Mouse (Mus musculus): ENCODE results near the gene Ky.

DNA sequence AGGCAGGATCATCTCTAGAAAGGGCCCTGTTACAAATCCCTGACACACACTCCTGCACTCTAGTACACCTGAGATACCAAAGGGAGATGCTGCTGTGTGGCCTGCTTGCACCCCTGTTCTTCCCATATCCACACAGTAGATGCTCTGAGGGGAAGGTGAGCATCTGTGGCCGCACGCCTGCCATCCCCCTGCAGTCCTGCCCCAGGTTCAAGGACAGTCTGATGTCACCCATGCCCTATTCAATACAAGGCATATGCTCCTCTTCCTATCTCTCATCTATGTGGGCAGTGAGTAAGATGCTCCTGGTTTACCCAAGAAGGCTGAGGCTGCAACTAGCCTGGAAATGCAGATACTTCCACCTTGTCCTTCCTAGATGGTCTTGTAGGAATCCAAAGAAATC, 11.6 kb upstream of the Ky start:
- TF ChIP-seq CTCF (IDR thresholded peaks at IDR 0.05; ENCODE audit: extremely low read depth, insufficient read length, insufficient replicate concordance, low read depth, low read length) (no peak), POLR2A (IDR thresholded peaks at IDR 0.05; ENCODE audit: low read depth, low read length) (no peak)

Data from small intestine, adult 2 months (tissue).